Comparison of ENCODE assay signal across 7 mouse cellular contexts in genomic region chr7:76392941-76393817, GRCm38 (mm10).
DNase-seq lines count a peak whose midpoint lies in the region; ATAC-seq and TF ChIP-seq lines count a peak whose summit lies in the region.

No protein-coding gene starts in this region.

- no peak for TF ChIP-seq POLR2A in cortical plate, adult 2 months (IDR thresholded peaks at IDR 0.05; ENCODE audit: extremely low read depth, insufficient read depth, low read length)

- TF ChIP-seq CTCF in cortical plate, adult 2 months (IDR thresholded peaks at IDR 0.05; ENCODE audit: extremely low read depth, insufficient read depth, low read length), result peak; percentile 84

- intact Hi-C loops in gastrocnemius, postnatal 14 days (cut with DNase I; ENCODE audit: low total_unique reads), result loop anchor here (5.0 kb wide), 1 partner anchor 544 kb away; no protein-coding TSS in a partner anchor
- intact Hi-C loops in left cerebral cortex, postnatal 10 days (cut with DNase I), result loop anchor here (10.0 kb wide), 1 partner anchor 468 kb away; no protein-coding TSS in a partner anchor

- H3K27me3 ChIP-seq in intestine, embryonic 15.5 days (replicated peaks), result no peaks in the 10 kb centered on the region

- no peak overlapping the region for H3K27ac ChIP-seq in cortical plate, adult 2 months (ENCODE audit: insufficient read depth, low read length)
- H3K27ac ChIP-seq in intestine, embryonic 15.5 days, result no peak overlapping the region

- H3K4me1 ChIP-seq in cortical plate, adult 2 months (ENCODE audit: control insufficient read depth, insufficient read depth, low read length), result peaks cover 2% of the 10 kb centered on the region; the same call in 1 of the 2 replicates
- 0 out of 2 replicates have a peak, but pooled peaks cover 5% of the 10 kb centered on the region for H3K4me1 ChIP-seq in intestine, embryonic 15.5 days (replicated peaks)

- H3K36me3 ChIP-seq in intestine, embryonic 15.5 days, result no peaks in the 10 kb centered on the region

- no peaks in the 10 kb centered on the region for H3K9me3 ChIP-seq in intestine, embryonic 15.5 days

- H3K4me3 ChIP-seq in cortical plate, adult 2 months (ENCODE audit: insufficient read depth, low read length), result peak overlapping the region; percentile 27
- peak overlapping the region; percentile 10; the same call in 1 of the 2 replicates for H3K4me3 ChIP-seq in intestine, embryonic 15.5 days (replicated peaks)

- ATAC-seq in intestine, embryonic 15.5 days, result peak; percentile 74
- ATAC-seq in megakaryocyte progenitor cell, adult 5-6 weeks (replicated peaks; ENCODE audit: poor library complexity), result peak; percentile 93

- H3K4me2 ChIP-seq in intestine, embryonic 15.5 days (replicated peaks), result peak overlapping the region; percentile 57

- DNase-seq in adrenal gland, adult 2 months, result peak; percentile 47
- peak; percentile 33 for DNase-seq in gastrocnemius, postnatal 14 days
- DNase-seq in left cerebral cortex, postnatal 10 days (ENCODE audit: extremely low spot score in 1 of 2, low spot score in 2 of 2), result peak; percentile 58 to 77
- DNase-seq in right cerebral cortex, postnatal 36 days (ENCODE audit: low spot score in 2 of 2), result peak; percentile 48 to 66

- WGBS in intestine, embryonic 15.5 days, result 21% methylated on average over 15 of the region's 15 CpGs

- H3K9ac ChIP-seq in intestine, embryonic 15.5 days, result no peak overlapping the region
